Mouse (Mus musculus): Measurements from ENCODE around the gene Adam19.

DNA sequence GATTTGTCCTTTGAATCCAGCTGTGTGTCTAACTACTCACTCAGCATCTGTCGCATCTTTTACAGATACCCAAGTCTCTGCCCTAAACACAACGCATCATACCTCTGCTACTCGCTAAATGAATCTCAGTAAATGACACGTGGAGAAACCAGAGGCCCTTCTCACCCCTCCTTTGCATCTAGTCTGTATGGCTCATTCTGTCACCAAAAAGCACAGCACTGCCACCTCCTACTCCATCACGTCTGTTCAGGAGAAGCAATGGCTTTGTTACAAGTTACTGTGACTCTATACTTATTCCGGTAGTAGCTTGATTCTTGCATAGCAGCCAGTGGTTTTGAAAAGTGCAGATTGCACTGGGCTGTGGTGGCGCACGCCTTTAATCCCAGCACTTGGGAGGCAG lies 101.2 kb downstream of the Adam19 start:
- TF ChIP-seq TAL1 (IDR thresholded peaks at IDR 0.05; ENCODE audit: low read length) (no peak), GATA1 (IDR thresholded peaks at IDR 0.05; ENCODE audit: low read length) (no peak)
